Mouse (Mus musculus): ENCODE measurements at regions not wholly inside any gene's neighbourhood (a gene's known extent, or its start where the extent isn't known, plus 50 kb on each side); places are given as distances from the start of the nearest gene placed in this dataset.

DNA sequence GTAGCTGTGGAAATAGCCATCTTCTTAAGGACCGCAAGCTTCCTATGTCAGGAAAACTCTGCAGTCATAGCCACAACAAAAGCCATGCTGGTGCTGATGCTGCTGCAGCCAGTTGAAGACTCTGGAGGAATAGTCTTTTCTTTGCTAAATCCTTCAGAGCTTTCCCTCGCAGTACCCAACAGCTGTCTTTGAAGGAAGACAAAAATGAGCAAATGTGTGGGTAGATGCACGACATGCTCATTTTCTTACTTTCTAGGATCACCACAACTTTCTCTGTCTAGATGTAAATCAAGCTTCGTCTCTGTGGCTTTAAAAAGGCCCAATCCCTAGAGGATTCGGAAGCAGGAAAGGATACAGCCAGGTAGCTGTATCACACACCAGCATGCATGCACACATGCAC, 222.6 kb upstream of the Apob start:
- Histone ChIP-seq H3K27me3 (replicated peaks) (no peaks in the 10 kb centered on the region), H3K4me1 (no peaks in the 10 kb centered on the region), H3K36me3 (replicated peaks; ENCODE audit: low read length) (no peaks in the 10 kb centered on the region), H3K4me3 (replicated peaks) (no peak overlapping the region), H3K9me3 (peaks cover 17% of the 10 kb centered on the region; the same call in 1 of the 2 replicates)
- TF ChIP-seq FLI1 (IDR thresholded peaks at IDR 0.05; ENCODE audit: low read length) (no peak), GATA1 (IDR thresholded peaks at IDR 0.05; ENCODE audit: borderline replicate concordance, low read length) (no peak)

DNA sequence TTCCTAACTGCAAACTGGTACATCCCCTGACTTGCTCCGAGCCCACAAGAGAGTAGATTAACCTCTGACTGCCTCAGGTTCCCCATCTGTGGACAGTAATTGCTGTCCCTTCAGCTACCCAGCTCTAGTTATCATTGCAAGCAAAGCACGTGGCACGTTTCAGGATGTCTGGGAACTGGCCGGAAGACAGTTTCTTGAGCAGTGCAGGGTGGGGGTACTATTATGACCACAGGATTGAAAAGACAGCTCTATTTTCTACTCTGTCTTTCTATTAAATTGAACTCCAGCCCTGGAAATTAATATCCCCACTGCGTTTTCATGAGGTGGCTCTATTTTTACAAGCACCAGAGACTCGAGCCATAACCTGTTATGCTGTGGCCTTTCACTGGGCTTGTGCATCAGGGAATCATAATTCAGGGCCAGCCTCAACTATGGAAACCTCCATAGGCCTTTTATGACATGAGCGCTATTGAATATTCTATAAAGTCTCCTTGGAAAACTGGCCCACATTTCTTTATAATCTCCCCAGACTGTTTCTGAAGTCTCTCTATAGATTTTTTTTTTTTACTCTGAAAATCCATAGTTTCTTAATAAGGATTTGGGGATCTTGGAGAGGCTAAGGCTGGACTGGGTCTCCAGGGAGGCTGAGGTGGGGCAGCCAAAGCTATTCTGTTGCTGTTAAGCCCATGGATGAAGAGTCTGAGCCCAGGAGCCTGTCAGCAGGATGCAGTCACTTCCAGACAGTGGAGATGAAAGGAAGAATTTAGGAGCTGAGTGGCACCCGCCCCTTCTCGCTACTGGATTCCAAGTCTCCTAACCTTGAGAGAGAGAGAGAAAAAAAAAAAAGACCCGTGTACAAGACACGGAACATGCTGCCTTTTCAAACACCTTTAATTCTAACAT, 212.4 kb upstream of the Apob start:
- Histone ChIP-seq H3K9me3 (peaks cover 9% of the 10 kb centered on the region; the same call in 1 of the 2 replicates), H3K4me1 (no peaks in the 10 kb centered on the region), H3K36me3 (replicated peaks; ENCODE audit: low read length) (no peaks in the 10 kb centered on the region), H3K27me3 (replicated peaks) (no peaks in the 10 kb centered on the region), H3K4me3 (replicated peaks) (no peak overlapping the region)
- TF ChIP-seq FLI1 (IDR thresholded peaks at IDR 0.05; ENCODE audit: low read length) (no peak), GATA1 (IDR thresholded peaks at IDR 0.05; ENCODE audit: borderline replicate concordance, low read length) (no peak)

DNA sequence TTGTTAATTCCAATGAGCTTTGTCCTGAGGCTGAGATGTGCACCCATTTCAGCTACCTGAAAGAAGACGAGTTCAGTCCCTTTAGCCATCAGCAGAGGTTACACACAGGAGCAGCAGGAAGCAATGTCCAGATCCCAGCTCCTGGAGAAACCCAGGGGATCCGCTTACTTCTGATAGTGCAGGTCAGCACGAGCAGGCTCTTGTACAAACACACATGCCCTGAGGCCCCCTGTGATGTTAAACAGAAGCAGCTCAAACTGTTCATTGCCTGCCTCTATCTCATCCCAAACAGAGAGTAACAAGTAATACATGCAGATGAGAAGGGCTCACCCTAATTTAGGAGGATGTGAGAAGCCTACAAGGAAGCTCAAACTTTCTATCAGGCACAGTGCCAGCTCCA, 203.3 kb upstream of the Apob start:
- no peaks in the 10 kb centered on the region for H3K27me3 ChIP-seq (replicated peaks)
- TF ChIP-seq FLI1 (IDR thresholded peaks at IDR 0.05; ENCODE audit: low read length) (no peak), GATA1 (IDR thresholded peaks at IDR 0.05; ENCODE audit: borderline replicate concordance, low read length) (no peak)
- H3K36me3 ChIP-seq (replicated peaks; ENCODE audit: low read length): no peaks in the 10 kb centered on the region
- H3K4me1 ChIP-seq: no peaks in the 10 kb centered on the region
- H3K4me3 ChIP-seq (replicated peaks): no peak overlapping the region
- peaks cover 11% of the 10 kb centered on the region; the same call in 1 of the 2 replicates for H3K9me3 ChIP-seq

DNA sequence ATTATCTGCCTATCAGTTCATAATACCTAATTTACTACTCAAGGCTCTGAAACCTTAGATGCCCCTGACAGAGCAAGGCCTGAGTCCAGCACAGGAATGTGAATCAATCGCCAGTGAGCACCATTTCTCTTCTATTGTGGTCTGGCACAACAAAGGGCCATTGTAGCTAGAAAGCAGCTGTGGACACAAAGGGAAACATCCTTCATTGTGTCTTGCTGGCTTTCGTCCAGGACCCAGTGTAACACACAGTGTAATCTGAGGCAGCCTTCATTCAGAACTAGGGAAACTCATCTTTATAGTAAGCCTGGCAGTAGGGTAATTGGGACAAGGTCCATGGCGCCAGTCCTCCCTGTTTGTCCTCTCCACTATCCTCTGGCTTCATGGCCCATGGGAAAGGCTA, 201.1 kb upstream of the Apob start:
- Histone ChIP-seq H3K4me3 (replicated peaks) (no peak overlapping the region), H3K36me3 (replicated peaks; ENCODE audit: low read length) (no peaks in the 10 kb centered on the region), H3K4me1 (no peaks in the 10 kb centered on the region), H3K27me3 (replicated peaks) (no peaks in the 10 kb centered on the region), H3K9me3 (peaks cover 11% of the 10 kb centered on the region; the same call in 1 of the 2 replicates)
- no peak for TF ChIP-seq GATA1 (IDR thresholded peaks at IDR 0.05; ENCODE audit: borderline replicate concordance, low read length)
- no peak for TF ChIP-seq FLI1 (IDR thresholded peaks at IDR 0.05; ENCODE audit: low read length)

DNA sequence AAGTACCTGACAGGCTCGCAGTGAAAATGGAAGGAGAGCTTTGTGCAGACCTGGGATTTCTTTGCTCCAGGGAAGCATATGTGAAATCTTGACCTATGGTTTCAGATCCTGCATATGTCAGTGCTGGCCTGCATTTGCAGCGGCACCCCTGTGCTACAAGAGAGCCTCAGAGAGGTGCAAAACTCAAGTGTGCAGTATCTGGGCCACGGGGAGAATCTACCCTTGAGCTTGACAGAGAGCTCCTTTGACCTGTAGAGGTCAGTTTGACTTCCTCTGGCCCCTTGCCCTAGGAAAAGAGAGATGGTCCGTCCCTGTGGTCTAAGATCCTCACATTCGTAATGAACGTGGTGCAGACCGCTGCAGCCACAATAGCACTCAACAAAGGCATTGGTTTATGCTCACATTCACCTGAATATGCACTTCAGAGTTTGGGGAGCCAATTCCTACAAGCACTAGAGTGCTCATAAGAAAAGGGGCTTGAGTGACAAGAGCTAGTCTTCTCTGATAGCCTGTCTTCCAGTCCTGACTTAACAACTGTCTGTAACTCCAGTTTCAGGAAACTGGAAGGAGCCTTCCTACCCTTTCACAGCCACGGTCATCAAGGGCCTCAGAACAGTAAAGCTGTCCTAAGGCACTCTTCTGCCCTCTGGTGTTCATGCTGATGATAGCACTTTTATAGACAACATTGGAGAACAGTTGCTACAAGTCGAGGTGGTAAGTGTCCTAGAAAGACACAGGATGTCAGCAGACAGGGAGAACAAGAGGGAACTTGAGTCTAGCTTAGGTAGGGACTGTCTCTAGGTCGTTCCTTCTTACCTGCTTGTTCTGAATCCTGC, 200.0 kb upstream of the Apob start:
- no peak for TF ChIP-seq FLI1 (IDR thresholded peaks at IDR 0.05; ENCODE audit: low read length)
- no peak for TF ChIP-seq GATA1 (IDR thresholded peaks at IDR 0.05; ENCODE audit: borderline replicate concordance, low read length)
- no peak overlapping the region for H3K4me3 ChIP-seq (replicated peaks)
- H3K27me3 ChIP-seq (replicated peaks): no peaks in the 10 kb centered on the region
- peaks cover 11% of the 10 kb centered on the region; the same call in 1 of the 2 replicates for H3K9me3 ChIP-seq
- H3K36me3 ChIP-seq (replicated peaks; ENCODE audit: low read length): no peaks in the 10 kb centered on the region
- H3K4me1 ChIP-seq: no peaks in the 10 kb centered on the region

DNA sequence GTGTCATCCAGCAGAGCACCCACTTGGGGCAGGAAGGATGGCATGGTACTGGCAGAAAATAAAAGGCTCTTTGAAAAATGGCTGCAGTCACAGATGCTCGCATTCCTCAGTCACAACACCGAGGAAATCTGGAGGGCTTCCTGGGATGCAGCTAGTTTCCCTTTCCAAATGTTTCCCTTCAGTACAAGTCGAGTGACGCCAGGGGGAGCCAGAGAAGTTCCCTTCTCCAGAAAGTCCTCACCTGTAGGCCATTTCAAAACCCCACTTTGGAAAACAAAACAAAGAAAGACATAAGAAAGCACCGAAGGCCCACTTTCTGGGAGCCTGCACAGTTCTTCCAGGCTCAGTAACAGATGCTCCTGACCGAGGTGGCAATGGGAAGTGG, 199.4 kb upstream of the Apob start:
- TF ChIP-seq FLI1 (IDR thresholded peaks at IDR 0.05; ENCODE audit: low read length) (no peak), GATA1 (IDR thresholded peaks at IDR 0.05; ENCODE audit: borderline replicate concordance, low read length) (no peak)
- Histone ChIP-seq H3K27me3 (replicated peaks) (no peaks in the 10 kb centered on the region), H3K36me3 (replicated peaks; ENCODE audit: low read length) (no peaks in the 10 kb centered on the region), H3K9me3 (peaks cover 11% of the 10 kb centered on the region; the same call in 1 of the 2 replicates), H3K4me3 (replicated peaks) (no peak overlapping the region), H3K4me1 (no peaks in the 10 kb centered on the region)

DNA sequence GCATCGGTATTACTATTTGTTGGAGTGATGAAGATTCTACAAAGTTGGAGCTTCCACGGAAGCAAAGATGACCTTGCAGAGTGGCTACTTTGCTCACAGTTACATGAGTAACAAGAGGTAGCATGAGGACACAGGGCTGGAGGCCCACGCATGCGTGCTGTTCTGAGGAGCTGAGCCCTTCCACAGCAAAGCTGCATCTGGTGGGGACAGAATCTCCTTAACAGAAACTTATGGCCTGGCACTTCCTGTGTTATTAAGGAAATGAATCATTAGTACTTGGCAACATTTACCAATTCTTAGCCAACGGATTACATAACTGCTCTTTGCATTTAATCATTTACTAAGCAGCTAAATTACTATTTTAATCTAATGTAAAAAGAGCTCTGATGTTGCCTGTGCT, 160.8 kb upstream of the Apob start:
- TF ChIP-seq FLI1 (IDR thresholded peaks at IDR 0.05; ENCODE audit: low read length) (no peak), GATA1 (IDR thresholded peaks at IDR 0.05; ENCODE audit: borderline replicate concordance, low read length) (no peak)
- Histone ChIP-seq H3K27me3 (replicated peaks) (no peaks in the 10 kb centered on the region), H3K4me1 (no peaks in the 10 kb centered on the region), H3K4me3 (replicated peaks) (no peak overlapping the region), H3K9me3 (peaks cover 19% of the 10 kb centered on the region), H3K36me3 (replicated peaks; ENCODE audit: low read length) (no peaks in the 10 kb centered on the region)

DNA sequence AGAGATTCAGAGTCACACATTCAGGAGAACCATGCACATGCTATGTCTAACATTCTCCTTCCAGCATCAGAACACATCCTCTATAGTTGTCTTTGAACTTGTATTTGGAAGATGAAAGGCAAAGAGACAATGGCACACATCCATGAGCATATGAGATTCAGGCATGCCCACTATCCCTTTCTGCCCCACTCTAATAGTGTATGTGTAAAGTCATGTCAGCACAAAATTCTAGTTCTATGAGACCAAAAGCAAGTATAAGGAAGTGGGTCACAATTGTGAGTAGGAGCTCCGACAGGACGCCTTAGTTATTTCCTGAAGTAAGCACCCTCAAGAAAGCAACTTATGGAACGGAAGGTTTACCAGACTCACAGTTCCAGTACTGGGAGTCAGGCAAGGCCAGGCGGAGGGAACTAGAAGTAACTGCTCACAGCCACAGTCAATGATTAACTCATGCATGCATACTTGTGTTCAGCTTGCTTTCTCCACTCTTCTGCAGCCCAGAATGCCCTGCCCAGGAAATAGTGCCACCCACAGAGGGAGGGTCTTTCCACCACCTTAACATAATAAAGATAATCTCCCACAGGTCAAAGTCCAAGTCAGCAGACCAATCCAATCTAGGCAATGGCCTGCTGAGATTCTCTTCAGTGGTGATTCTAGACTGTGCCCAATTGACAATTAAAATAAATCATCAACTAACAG, 157.3 kb upstream of the Apob start:
- H3K9me3 ChIP-seq: peaks cover 23% of the 10 kb centered on the region
- TF ChIP-seq GATA1 (IDR thresholded peaks at IDR 0.05; ENCODE audit: borderline replicate concordance, low read length) (no peak), FLI1 (IDR thresholded peaks at IDR 0.05; ENCODE audit: low read length) (no peak)
- no peaks in the 10 kb centered on the region for H3K4me1 ChIP-seq
- no peaks in the 10 kb centered on the region for H3K36me3 ChIP-seq (replicated peaks; ENCODE audit: low read length)
- no peak overlapping the region for H3K4me3 ChIP-seq (replicated peaks)
- H3K27me3 ChIP-seq (replicated peaks): no peaks in the 10 kb centered on the region

DNA sequence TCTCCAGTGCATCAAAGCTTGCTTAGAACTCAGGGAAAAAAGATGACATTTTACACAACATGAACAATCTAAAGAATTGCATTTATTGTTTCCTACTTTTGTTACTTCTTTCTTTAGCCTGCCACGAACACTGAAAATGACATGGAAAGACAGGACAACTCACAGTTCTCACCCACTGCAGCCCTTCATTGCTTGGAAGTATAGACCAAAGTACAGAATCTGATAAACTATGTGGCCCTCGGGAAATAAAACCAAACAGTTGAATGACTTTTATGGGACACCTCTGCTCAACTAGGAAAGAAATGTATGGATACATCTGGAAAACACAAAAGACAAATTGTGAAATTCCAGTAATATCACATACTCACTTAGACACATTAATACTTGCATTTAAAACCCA, 156.7 kb upstream of the Apob start:
- Histone ChIP-seq H3K4me1 (no peaks in the 10 kb centered on the region), H3K9me3 (peaks cover 23% of the 10 kb centered on the region)

More for the DNA sequence above, 156.7 kb upstream of the Apob start:
- Histone ChIP-seq H3K4me3 (replicated peaks) (no peak overlapping the region), H3K36me3 (replicated peaks; ENCODE audit: low read length) (no peaks in the 10 kb centered on the region), H3K27me3 (replicated peaks) (no peaks in the 10 kb centered on the region)
- TF ChIP-seq FLI1 (IDR thresholded peaks at IDR 0.05; ENCODE audit: low read length) (no peak), GATA1 (IDR thresholded peaks at IDR 0.05; ENCODE audit: borderline replicate concordance, low read length) (no peak)

All from megakaryocyte, embryonic 14.5 days (primary cell).